Mouse (Mus musculus): ENCODE results near the gene Pex10.

DNA sequence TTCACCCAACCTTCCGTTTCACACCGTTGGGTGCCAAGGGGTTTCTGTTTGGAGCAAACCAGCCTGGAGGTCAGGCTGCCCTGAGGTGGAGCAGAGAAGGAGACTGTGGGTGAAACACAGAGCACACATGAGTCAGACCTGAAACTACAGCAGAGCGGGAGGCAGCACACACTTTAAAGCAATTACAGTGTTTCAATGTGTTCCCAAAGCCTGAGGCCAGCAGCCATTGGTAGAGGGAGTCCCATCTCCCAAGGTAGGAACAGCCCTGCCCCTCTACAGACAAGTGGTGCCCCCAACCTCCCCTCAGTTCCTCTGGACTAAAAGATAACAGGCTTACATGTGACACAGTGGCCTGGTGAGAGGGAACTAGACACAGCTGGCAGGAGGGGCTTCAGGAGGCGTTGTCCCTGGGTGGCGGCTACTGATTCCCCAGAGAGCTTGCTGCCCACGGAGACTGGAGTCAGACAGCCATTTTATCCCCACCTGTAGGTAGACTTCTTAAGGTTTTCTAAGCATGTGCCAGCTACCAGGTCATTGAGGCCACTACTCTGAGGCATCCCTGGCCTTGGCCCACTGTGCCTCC lies 50.7 kb downstream of the Pex10 start:
- no peak for TF ChIP-seq CTCF (IDR thresholded peaks at IDR 0.05; ENCODE audit: control insufficient read depth, insufficient read depth, insufficient replicate concordance, low read depth, low read length)
- TF ChIP-seq POLR2A (IDR thresholded peaks at IDR 0.05; ENCODE audit: control insufficient read depth, low read depth, low read length), result no peak
